Mouse (Mus musculus): ENCODE data around the gene Gm28557. TPM values are rescaled to one million over a fixed set of nuclear protein-coding genes. Genes with fewer than 3 reads are reported as not detected.

Gm28557 gene
- polyA plus RNA-seq (2021; fragmentation: Nextera tagmentation), result 1.8 TPM in 2 replicates
- long read RNA-seq, experiment 1, partial matches to known transcripts, result 5 of 9 reads
- long read RNA-seq, experiment 1, other reads (novel, unspliced or antisense), result 4 of 9 reads
- long read RNA-seq, experiment 2, partial matches to known transcripts, result 1 of 3 reads
- long read RNA-seq, experiment 2, other reads (novel, unspliced or antisense), result 2 of 3 reads

GRCm38 (mm10) chr13:67108194-67108820, at the start of gene Gm28557:
Gene Gm28557, minus strand, starts transcription at chr13:67108604.

GRCm38 (mm10) chr13:67121360-67121759, 13.0 kb upstream of the Gm28557 start, which contains the start of gene Zfp759:
Gene Zfp759, plus strand, starts transcription at chr13:67121660.

GRCm38 (mm10) chr13:67116163-67116562, 7.8 kb upstream of the Gm28557 start, which contains the start of gene Rslcan18:
Gene Rslcan18, minus strand, starts transcription at chr13:67116263.

GRCm38 (mm10) chr13:67097876-67098275, 10.5 kb downstream of the Gm28557 start, which contains the start of gene Zfp708:
Gene Zfp708, minus strand, starts transcription at chr13:67097976.

GRCm38 (mm10) chr13:67060786-67061358, 47.5 kb downstream of the Gm28557 start, which contains the start of gene Zfp712:
Gene Zfp712, minus strand, starts transcription at chr13:67061170.

Other genes with a start within 250 kb of the Gm28557 start
- gene Gm10767, start 203.7 kb downstream of the Gm28557 start, polyA plus RNA-seq (2021; fragmentation: Nextera tagmentation), result 1.8 and 1.9 TPM in 2 replicates
- 2.7 and 4.0 TPM in 2 replicates for gene Zfp712, start 47.4 kb downstream of the Gm28557 start, polyA plus RNA-seq (2021; fragmentation: Nextera tagmentation)
- gene Zfp708, start 10.6 kb downstream of the Gm28557 start, polyA plus RNA-seq (2021; fragmentation: Nextera tagmentation), result 1.3 and 2.5 TPM in 2 replicates
- 0.06 TPM in 1 of 2 replicates, not detected in the other for gene Rslcan18, start 7.7 kb upstream of the Gm28557 start, polyA plus RNA-seq (2021; fragmentation: Nextera tagmentation)
- gene Zfp759, start 13.1 kb upstream of the Gm28557 start, polyA plus RNA-seq (2021; fragmentation: Nextera tagmentation), result 2.0 and 2.2 TPM in 2 replicates
- gene Rsl1, start 64.6 kb upstream of the Gm28557 start, polyA plus RNA-seq (2021; fragmentation: Nextera tagmentation), result 2.1 and 2.6 TPM in 2 replicates
- gene Zfp455, start 85.9 kb upstream of the Gm28557 start, polyA plus RNA-seq (2021; fragmentation: Nextera tagmentation), result 0.83 and 1.4 TPM in 2 replicates
- 1.7 and 3.0 TPM in 2 replicates for gene Zfp458, start 169.9 kb upstream of the Gm28557 start, polyA plus RNA-seq (2021; fragmentation: Nextera tagmentation)
- 0.25 and 0.26 TPM in 2 replicates for gene Zfp457, start 197.9 kb upstream of the Gm28557 start, polyA plus RNA-seq (2021; fragmentation: Nextera tagmentation)
- gene Zfp595, start 224.0 kb upstream of the Gm28557 start, polyA plus RNA-seq (2021; fragmentation: Nextera tagmentation), result 0.69 and 0.79 TPM in 2 replicates

All from left cerebral cortex, adult 6 months (tissue).